Mouse (Mus musculus): ENCODE measurements at regions not wholly inside any gene's neighbourhood (a gene's known extent, or its start where the extent isn't known, plus 50 kb on each side); places are given as distances from the start of the nearest gene placed in this dataset.
A peak's percentile ranks its signal among the peaks of the same experiment; 100 is the strongest.

DNA sequence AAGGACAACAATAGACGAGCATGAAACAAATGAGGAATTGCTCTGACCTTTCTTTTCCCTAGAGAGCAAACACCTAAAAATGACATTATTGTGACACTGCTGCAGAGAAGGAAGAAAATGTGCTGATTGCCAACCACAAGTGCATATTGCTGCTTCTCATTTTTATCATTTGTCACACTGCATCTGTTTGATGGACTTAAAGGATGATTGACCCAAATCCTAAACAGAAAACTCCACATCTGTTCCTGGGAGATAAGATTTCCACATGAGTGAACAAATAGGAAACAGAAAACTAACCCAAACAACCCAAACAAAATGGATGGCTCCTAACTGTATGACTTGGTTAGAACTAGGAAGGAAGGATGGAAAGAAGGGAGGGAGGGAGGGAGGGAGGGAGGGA lies 118.5 kb downstream of the Ccdc50 start:
- no peak for DNase-seq

DNA sequence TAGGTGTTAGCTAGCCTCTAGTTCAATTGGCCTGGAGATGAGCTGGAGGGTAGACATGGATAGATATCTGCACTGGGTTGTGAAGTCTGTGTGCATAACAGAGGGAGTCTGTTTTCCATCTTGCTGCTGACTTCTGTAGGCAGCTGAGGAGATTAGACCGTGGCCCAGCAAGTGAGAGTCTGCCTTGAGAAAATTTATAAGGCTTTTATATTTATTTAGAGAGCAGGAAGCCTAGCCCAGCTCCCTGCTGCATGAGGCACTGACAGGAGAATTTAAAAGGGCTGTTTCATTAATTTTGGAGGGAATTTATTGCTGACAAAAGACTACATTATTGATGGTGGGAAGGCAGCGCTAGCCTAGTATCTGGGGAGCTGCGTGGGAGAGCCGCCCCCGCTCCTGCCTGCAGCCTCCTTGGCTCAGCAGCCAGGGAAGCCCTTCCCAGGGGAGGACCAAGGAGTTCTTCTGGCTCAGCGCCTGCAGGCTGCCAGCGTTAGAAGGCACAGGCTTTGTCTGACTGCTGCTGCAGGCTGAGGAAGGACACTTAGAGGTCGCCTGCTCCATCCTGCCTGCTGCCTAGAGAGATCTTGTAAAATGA lies 135.0 kb downstream of the Ccdc50 start:
- peak; percentile 71 for DNase-seq

DNA sequence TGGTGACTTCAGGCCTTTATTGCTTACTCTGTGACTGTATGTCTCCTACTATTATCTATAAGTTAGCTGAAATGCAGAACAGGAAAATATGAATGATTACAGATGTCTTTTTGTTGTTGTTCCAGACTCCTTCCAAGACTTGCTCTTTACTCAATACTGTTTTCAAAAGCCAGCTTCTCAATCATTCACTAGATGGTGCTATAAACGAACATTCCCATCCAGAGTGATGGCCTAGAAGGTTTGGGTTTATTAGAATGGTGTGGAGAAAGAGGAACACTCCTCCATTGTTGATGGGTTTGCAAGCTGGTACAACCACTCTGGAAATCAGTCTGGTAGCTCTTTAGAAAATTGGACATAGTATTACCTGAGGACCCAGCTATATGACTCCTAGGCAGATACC lies 138.0 kb downstream of the Ccdc50 start:
- DNase-seq = no peak

DNA sequence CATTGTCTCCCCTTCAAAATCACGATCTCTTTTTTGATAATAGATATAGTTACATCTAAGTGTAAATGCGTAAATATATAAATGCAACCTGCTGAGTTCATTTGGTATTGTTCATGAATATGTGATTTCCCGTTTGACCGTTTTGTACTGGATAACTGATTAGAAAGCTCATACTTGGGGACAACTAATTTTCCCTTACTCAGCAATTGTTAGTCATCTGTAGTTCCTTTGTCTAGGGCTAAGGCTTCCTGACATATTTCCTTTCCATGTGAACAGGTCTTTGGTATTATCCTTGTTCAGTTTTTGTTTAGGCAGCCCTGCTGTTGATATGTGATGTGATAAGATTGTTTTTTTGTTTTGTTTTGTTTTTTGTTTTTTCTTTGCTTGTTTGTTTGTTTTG lies 142.0 kb downstream of the Ccdc50 start:
- DNase-seq = no peak
